Mouse (Mus musculus) cerebellum, postnatal 25 days (tissue): Measurements from ENCODE around the gene Gm20431.

Experiments used
- DNase-seq, 2 experiments: peaks; one replicate each; pipeline ENCODE4 v3.0.0; 2021; ENCODE audit warnings: mixed read lengths in 2 of 2

Gm20431 gene

DNA sequence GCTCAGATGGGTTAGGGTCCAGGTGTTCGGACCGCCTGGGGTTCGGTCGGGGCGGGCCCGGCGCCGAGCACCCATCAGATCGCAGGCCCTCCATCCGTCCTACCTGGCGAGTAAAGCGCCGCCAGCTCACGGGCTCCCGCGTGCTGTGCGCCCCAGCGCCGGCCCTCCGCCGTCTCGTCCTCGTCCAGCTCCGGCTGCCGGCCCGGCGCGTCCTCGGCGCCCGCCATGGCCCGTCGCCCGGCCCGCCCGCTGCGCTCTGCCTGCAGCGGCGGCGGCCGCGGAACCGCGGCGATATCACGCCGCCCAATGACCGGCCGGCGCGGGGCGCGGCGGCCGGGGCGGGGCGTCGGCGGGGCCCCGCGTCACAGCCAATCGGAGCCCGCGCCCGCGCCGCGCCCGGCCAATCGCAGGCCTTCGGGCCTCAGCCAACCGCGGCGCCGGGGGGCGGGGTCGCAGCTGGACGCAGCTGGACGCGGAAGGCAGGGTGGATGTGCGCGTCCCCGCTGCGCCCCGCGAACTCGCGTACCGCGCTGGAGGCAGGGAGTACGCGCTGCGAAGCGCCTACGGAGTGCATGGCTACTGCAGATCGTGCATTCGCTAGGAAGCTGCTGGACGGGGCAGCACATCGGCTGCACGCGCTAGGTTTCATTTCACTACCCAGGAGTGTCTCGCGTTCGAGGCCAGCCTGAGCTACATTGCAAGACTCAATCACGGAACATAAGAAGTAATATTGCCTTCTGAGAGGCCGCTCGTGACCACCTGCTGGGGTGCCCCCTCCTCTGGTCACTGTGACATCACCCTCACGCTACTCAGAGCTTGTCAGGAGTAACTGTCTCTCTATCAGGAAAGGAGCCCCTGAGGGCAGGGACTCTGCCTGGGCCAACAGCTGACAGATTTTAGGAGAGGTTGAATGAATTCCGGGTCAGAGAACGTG lies at the start of gene Gm20431:
Gene Gm20431 (minus strand): TSS at position 227 of the 934 bp plus-strand sequence.
- peak; percentile 95 to 97 for DNase-seq

DNA sequence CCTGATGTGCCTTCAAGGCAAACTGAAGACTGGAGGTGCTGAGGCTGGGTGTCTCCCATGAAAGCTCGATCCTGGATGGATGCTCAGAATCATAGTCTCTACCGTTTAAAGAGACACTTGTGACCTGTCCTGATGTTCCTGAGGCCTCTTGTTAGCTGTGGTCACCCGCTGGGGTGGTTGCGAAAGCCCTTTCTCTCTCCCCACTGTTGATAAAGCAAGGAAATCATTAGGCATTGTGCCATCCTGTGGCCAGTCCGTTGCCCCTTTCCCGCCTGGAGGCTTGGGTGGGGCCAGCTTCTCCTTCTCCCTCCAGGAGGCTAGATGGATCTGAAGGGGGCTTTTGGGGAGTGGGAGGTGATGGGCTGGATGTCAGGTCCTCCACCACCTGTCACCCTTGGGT lies 49.3 kb upstream of the Gm20431 start:
- DNase-seq, result no peak

DNA sequence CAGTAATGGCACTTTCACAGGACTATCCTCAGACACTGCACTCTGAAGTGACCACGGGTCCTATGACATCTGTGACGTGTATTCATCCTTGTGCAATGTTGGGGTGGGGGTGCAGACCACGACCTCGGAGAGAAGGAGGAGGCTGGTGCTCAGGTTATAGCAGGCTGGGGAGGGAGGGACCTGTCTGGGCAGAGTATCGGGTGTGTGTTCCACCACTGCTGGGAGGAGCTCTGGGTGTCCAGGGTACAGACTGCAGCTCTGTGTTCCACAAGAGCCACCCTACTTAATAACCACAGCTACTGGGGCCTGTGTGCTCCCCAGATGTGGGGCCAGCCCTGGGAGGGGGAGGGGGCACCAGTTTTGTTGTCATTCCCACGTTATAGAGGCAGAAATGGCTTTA lies 48.7 kb upstream of the Gm20431 start:
- no peak for DNase-seq

DNA sequence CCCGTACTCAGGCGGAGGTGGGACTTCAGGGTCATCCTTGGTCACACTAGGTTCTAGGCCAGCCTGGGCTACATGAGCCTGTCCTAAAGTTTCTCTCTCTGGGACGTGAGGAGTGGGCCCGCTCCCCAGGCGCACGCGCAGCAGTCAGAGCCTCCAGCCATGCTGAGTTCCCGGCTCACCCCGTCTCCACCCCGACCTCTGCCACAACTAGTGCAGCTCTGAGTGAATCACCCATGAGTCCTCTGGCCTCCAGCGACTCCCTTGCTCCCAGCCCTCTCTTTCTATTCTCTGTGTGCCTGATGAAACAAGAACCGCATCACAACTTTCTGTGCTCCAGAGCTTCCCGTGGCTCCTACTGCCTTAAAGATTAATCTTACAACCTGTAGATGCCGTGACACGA lies 47.1 kb upstream of the Gm20431 start:
- no peak for DNase-seq

DNA sequence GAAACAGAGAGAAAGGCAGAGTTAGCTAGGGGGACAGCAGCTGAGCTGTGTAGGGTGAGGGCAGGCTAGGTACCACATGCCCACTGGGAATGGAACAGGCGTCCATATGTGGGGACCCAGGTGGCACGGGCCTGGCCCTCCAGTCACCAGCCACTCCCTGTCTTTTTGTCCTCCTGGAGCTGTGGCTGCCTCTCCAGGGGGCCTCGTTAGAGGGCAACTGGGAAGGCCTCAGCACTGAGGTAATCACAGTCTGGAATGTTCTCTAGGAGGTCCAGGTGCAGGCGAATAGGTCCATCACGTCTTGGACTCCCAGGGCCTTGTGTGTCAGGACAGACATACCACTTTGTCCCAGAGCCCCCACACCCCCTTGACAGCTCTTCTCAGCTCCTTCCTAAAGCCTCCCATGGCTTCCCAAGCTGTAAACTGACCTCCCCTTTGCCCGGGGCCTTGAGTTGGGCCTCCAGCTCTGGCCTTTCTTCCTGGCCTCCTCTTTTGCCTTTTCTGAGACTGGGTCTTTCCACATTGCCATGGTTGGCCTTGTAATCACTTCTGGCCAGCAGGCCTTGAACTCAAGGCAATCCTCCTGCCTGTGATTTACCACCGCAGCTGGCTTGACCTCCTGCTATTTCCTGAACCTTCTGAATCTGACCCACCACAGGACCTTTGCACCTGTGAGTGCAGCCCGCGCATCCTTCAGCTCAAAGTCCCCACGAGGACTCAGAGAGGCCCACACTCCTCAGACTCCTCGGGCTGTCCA lies 45.1 kb upstream of the Gm20431 start:
- DNase-seq, result no peak

DNA sequence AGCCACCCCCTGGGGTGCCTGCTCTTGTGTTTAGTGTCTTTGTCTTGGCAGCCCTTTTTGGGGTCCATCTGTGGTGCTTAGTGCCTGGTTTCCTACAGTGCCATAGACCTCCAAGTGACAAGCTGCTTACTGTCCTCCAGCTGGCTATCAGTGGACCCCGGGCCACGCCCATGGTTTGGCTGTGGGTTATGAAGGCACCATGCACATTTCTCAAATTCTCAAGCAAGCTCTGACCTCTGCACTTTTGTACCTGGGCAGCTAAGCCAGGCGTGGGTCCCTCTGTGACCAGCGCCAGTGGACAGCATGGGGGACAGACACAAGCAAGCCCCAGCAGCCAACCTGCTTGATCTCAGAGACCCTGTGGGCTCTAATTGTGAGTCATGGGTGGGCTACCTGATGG lies 43.1 kb upstream of the Gm20431 start:
- DNase-seq, result no peak

DNA sequence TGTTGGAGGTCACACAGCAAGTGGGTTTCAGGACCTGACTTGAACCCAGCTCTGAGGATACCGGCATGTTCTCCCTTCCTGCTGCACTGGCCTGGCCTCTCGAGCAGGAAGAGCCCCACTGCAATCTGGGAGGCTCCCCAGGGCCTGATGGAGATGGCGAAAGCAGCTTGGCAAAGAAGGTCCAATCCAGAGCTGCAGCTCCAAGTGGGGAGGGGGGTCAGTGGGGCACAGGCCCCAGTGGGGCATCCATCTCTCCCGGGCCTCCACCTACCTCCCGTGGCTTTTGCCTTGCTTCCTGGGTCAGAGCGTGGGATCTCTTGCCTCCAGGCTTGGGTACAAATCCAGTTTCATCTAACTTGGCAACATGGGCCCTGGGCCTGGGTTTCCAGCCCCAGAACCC lies 40.8 kb upstream of the Gm20431 start:
- no peak for DNase-seq

DNA sequence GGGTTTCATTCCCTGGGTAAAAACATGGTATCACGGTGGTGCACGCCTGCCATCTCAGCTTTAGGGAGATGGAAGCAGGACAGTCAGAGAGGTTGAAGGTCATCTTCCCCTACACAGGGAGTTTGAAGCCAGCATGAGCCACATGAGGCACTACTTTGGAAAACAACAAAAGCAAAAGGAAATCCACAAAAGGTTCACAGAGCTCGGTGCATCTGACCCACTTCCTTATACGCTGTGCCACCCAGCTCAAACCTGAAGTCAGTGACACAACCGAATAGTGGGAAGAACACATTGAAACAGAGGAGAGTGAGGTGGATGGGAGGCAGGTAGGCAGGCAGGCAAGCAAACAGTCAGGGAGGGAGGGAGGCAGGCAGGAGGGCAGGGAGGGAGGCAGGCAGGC lies 40.2 kb upstream of the Gm20431 start:
- no peak for DNase-seq

DNA sequence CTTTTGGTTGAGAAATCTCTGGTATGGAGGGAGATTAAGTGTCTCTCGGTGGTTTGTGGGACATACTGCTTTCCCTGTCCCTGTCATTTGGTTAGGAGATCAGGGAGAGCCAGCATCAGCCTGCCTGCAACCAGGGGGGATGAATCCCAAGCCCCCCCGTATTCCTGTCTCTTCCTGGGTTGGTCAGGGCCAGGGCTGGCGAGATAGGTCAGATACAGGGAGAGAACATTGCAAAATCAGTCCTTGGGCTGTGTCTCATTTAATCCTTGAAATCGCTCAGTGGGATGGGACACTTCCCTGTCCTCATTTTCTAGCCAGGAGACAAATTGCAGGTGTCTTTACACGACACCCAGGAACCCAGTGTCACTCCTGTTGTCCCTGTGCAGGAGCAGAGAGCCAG lies 38.7 kb upstream of the Gm20431 start:
- no peak for DNase-seq

DNA sequence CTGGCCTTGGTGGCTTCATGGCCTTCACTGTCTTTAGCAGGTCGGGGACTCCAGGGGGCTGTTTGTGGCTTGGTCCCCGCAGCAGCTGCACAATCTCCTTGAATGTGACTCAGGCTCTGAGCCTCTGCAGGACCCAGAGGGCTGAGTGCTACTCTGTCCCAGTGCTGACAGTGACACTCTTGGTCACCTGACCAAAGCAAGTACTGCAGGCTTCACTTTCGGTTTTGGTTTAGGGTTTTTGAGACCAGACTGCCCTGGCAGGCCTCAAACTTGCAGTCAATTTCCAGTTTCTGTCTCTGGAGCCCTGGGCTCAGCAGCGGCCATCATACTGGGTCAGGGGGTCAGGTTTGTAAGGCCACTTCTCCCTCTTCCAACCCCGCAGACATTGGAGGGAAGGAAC lies 36.6 kb upstream of the Gm20431 start:
- no peak for DNase-seq

DNA sequence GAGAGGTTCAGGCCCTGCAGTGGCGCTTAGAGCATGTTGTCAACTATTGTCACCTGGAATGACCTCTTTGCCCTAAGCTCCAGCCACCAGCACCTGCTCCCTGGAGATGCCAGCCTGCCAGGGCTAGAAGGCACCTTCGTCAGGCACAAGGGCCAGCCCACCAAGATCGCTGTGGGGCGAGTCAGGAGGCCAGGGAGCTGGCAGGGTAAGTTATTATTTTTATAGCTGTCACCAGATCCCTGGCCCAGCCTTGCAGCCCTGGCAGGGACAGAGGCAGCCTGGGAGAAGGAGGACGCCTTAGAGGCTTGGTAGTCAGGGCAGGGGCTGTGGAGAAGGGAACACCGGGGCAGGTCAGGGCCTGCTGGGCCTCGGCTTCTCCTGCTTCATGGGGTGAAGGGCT lies 34.8 kb upstream of the Gm20431 start:
- no peak for DNase-seq

DNA sequence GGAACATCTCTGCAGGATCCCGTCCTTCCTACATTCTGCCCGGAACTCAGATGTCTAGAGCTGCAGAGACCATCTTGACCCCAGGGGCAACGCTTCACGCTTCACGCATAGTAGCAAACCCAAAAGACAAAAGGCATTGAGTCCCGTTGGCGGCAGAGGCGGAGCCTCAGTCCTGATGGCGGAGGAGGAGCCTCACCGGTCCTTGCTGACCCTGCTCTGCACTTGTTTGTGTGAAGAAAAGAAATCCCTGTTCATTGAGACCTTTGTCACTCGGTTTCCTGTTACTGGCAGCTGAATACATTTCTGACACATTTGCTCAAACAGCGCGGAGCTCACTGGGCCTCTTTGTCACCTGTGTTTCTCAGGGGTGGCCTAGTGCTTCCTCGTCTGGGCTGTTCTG lies 34.2 kb upstream of the Gm20431 start:
- DNase-seq, result no peak

DNA sequence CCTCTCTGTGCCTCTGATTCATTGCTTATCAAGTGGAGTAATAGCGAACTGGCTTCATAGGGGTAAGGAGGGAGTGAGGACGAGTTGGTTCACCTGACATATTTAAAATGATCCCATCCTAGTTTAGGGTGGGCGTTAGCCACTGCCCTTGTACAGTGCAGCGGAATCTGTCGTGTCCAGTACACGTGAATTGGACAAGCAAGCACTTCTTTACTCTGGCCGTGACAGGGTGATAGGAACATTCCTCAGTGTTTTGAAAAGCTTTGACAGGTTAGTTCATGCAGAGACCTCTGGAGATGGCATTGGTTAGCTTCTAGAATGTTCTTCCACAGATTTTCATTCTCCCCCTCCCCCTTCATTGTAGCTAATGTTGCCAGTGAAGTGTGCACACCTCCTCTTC lies 33.7 kb upstream of the Gm20431 start:
- no peak for DNase-seq

DNA sequence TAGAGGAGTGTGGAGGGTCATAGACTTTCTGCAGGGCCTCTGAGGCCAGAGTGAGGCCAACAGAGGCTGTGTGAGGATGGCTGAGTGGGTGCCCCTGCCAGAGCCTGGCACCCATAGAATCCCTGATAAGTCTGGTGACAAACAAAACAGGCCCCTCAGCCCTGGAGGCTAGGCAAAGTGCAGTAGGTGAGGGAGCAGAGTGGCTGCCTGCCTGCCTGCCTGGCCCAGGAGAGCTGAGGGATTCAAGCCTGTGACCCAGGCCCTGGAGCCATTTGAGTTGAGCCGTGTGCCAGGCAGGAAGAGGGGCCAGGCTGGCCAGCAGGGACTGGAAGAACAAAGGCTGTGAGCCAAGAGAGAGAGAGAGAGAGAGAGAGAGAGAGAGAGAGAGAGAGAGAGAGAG lies 32.9 kb upstream of the Gm20431 start:
- peak in 1 of 2 experiments; percentile 18 for DNase-seq

DNA sequence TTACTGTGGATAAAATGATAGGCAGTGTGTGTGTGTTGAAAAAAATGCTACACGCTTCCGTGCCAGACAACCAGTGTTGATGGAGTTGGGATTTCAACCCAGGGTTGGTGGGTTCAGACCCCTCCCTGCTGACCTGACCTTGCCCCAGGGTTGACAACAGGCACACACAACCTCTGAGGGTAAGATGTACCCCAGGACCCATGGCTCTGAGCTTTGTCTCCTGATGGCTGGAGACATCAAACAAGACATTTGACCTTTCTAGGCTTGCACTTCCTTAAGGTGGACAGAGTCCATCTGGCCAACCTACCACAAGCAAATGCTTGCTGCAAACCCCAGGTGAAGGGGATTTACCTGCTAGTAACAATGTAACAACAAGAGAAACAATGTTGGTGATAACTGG lies 32.2 kb upstream of the Gm20431 start:
- no peak for DNase-seq

DNA sequence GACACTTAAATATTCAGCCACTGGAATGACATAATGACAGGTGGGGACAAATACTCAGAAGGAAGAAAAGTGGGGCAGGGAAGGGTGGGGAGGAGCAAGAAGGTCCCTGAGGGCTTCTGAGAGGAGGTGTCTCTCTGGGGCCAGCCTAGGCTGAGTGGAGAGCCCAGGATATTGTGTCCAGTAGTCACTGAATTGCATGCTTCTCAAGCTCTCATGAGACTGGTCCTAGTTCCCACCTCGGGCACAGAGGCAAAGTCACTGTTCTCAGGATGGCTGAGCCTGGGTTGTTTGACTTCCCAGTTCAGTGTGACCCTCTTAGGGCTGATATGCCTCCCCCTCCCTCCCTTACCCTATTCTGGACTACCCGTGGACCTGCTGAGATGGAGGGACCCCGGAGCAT lies 31.5 kb upstream of the Gm20431 start:
- DNase-seq, result no peak

DNA sequence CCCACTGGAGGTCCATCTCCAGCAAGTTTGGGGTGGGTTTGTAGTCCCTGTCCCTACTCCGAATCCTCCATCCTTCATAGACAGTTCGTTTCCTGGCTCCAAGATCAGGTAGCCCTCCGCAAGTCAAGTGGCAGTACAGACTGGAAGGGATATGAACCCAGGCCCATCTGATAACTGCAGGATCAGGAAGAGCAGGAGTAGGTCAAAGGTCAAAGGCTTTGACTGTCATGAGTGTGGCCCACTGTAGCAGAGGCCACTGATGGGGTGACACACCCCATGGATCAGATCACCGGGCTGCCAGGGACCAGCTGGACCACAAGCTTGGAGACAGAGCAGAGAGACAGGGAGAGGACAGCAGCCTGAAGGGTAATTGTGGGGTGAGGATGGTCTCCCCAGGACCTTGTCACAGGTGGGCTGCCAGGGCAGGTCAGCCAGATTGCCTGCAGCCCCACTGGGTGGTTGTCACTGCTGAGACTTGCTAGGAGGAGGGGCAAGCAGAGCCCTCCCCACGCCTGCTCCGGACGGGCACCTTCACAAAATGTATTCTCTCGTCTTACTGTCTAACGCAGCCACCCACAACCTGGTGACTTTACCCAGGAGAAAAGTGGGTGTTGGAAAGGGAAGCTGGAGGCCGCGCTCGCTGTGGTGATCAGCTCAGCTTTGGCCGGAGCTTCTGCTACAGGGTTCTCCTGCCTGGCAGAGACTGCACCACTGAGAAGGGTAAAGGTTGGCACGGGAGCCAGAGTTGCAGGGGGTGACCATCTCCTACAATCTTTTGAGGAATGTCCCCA lies 30.8 kb upstream of the Gm20431 start:
- no peak for DNase-seq

DNA sequence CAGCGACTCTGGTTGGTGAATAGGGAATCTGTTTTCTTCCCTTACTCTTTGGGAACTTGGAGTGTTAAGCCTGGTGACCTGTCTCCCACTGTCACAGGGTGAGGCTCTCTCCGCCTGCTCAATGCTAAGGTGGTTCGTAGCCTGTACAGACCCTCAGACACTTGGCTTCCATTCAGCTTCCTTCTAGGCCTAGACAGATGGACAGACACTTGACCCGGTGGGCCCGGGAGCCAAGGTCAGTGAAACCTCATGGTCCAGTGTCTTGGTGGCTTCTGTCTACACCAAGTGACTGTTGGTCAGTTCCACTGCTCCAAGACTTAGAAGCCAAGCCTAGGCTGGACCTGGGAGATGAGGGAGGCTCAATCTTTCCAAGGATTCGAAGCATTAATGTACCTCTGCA lies 30.1 kb upstream of the Gm20431 start:
- DNase-seq, result no peak

DNA sequence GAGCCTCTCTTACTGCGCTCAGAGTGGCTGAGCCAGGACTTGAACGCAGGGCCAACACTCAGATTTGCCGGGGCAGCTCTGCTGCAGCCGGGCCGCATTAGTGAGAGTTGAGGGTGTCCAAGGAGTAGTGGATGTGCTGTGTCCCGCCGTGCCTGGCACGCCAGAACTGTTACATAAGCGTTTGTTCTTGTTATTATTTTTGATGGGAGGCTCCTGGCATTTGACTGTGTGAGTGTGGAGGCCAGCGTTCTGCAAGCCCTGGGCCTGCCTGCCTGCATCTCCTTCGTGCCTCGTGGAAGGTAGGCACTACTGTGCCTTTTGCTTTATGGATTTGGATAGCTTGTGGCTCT lies 29.6 kb upstream of the Gm20431 start:
- DNase-seq, result peak; percentile 13 to 20

DNA sequence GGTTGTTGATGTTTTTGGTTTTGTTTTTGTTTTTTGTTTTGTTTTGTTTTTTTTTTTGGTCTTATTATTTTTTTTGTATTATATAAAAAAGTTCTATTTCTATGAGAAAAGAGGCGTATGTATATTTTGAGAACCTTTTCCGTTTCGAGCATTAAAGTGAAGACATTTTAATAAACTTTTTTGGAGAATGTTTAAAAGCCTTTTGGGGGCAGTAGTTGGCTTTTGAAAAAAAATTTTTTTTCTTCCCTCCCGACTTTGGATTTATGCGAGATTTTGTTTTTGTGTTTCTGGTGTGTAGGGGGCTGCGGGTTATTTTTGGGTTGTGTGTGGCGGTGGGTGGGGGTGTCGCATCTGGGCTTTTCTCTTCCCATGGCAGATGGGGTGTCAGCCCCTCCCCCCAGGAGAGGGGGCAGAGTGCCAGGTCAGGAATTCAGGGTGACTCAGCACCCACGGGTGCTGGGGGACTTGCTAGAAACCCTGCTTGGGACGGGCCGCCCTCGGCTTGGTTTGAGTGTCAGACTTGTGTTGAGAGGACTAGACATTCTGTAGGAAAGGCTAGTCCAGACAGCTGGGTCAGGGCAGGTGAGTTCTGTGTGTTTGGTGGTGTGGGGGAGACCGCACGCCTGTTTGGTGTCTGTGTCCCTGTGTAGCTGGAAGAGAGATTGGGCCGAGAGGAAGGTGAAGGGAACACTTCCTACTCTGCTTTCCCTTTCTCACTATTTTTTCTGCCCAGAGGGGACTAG lies 29.1 kb upstream of the Gm20431 start:
- peak in 1 of 2 experiments; percentile 29 for DNase-seq

DNA sequence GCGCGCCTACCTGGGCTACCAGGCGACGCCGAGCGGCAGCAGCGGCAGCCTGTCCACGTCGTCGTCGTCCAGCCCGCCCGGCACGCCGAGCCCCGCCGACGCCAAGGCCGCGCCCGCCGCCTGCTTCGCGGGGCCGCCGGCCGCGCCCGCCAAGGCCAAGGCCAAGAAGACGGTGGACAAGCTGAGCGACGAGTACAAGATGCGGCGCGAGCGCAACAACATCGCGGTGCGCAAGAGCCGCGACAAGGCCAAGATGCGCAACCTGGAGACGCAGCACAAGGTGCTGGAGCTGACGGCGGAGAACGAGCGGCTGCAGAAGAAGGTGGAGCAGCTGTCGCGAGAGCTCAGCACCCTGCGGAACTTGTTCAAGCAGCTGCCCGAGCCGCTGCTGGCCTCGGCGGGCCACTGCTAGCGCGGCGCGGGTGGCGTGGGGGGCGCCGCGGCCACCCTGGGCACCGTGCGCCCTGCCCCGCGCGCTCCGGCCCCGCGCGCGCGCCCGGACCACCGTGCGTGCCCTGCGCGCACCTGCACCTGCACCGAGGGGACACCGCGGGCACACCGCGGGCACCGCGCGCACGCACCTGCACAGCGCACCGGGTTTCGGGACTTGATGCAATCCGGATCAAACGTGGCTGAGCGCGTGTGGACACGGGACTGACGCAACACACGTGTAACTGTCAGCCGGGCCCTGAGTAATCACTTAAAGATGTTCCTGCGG lies 28.4 kb upstream of the Gm20431 start, which contains the start of gene Tmem189:
Gene Tmem189 (minus strand): TSS at position 322 of the 718 bp plus-strand sequence.
- DNase-seq, result peak; percentile 52 to 59
